Mouse (Mus musculus) neural tube, embryonic 13.5 days (tissue): Measurements from ENCODE around the gene Cnbd2. TPM values are rescaled to one million over a fixed set of nuclear protein-coding genes. Genes with fewer than 3 reads are reported as not detected.
A peak's percentile ranks its signal among the peaks of the same experiment; 100 is the strongest.

Experiments used
- ATAC-seq: fragments of 200-750 bp; cut with Nextera tagmentation; 2 replicates; pipeline ENCODE4 v1.8.0; 2017; ENCODE audit warnings: low read depth, mild to moderate bottlenecking, moderate TSS enrichment, moderate library complexity
- H3K27ac ChIP-seq: fragments of 300-500 bp; sonication (generic); replicated peaks from 2 replicates; pipeline ENCODE4 v1.5.1; 2015; ENCODE audit warnings: moderate library complexity, mild to moderate bottlenecking, inconsistent platforms
- H3K27me3 ChIP-seq: fragments of 300-500 bp; sonication (generic); 2 replicates; pipeline ENCODE4 v1.6.1; 2015; ENCODE audit warnings: mild to moderate bottlenecking, inconsistent platforms
- H3K36me3 ChIP-seq: fragments of 300-500 bp; sonication (generic); 2 replicates; pipeline ENCODE4 v1.6.1; 2015; ENCODE audit warnings: mild to moderate bottlenecking, inconsistent platforms
- H3K4me1 ChIP-seq: fragments of 300-500 bp; sonication (generic); replicated peaks from 2 replicates; pipeline ENCODE4 v1.6.1; 2015; ENCODE audit warnings: inconsistent platforms
- H3K4me2 ChIP-seq: fragments of 300-500 bp; sonication (generic); 2 replicates; pipeline ENCODE4 v1.6.1; 2015; ENCODE audit warnings: inconsistent platforms, mild to moderate bottlenecking, moderate library complexity
- H3K4me3 ChIP-seq: fragments of 300-500 bp; sonication (generic); 2 replicates; pipeline ENCODE4 v1.5.1; 2015; ENCODE audit warnings: mild to moderate bottlenecking, inconsistent platforms
- H3K9ac ChIP-seq: fragments of 300-500 bp; sonication (generic); 2 replicates; pipeline ENCODE4 v1.6.1; 2015; ENCODE audit warnings: moderate library complexity, mild to moderate bottlenecking, inconsistent platforms
- H3K9me3 ChIP-seq: fragments of 300-500 bp; sonication (generic); 2 replicates; pipeline ENCODE4 v1.6.1; 2016; ENCODE audit warnings: inconsistent platforms
- WGBS: fragments of 180-500 bp; shearing (Covaris S2); methylation state at CpG from one replicate; pipeline ENCODE4 v1.1.7; 2015; 5-methylcytosine and 5-hydroxymethylcytosine counted together
- polyA plus RNA-seq: library from polyadenylated mRNA; unstranded; fragments of >200 nt; fragmentation: Nextera tagmentation; extraction: Ambion mirVana; gene quantifications from 2 replicates; pipeline ENCODE4 v1.2.1, GENCODE M21; 2015

Gene Cnbd2
- polyA plus RNA-seq, 1 experiment from 2014 or later = 7.6 TPM

DNA sequence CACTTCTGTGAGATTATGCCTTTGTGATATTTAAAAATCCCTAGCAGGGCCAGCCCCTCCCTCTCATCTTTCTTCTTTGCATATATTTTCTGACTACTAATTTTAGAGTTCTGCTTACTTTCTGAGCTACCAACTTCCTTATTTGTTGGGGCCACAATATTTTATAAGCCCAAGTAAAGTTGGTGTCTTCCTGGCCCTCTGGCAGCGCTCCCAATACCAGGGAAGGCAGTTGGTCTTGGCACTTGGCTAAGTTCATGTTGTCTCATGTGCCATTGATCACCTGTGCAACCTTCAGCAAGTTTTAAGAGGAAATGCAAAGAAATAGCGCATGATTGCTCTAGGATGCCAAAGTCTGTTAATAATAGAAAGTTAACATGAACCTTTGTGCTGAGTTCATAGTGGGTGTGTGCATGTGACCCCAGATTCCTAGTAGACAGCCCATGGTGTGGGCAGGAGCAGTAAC lies 16.5 kb upstream of the Cnbd2 start:
- WGBS = 97% methylated on average over 2 of the region's 2 CpGs
- Histone ChIP-seq H3K4me1 (peaks cover 5% of the 10 kb centered on the region), H3K4me2 (no peak overlapping the region), H3K9ac (no peak overlapping the region), H3K27me3 (no peaks in the 10 kb centered on the region), H3K36me3 (peaks cover 74% of the 10 kb centered on the region), H3K27ac (no peak overlapping the region), H3K4me3 (no peak overlapping the region), H3K9me3 (no peaks in the 10 kb centered on the region)
- ATAC-seq = no peak

DNA sequence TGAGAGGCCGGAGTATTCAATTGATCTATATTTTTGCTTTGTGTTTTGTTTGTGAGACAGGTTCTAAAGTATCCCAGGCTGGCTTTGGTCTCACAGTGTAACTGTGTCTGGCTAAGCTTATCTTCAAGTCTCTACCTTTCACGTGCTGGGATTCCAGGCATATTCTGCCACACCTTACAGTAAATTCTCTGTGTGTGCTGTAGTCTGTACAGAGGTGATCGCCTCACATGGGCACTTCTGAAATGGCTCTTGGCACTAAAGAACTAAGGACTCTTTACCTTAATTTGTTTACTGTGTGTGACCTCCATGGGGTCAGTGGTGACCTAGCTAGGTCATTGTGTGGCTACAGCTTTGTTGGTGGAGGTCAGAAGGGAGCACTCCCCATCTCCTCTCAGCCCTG lies 15.9 kb upstream of the Cnbd2 start:
- H3K4me3 ChIP-seq = no peak overlapping the region
- H3K27ac ChIP-seq = no peak overlapping the region
- 95% methylated on average over 3 of the region's 3 CpGs for WGBS
- H3K9ac ChIP-seq = no peak overlapping the region
- ATAC-seq = no peak
- H3K4me2 ChIP-seq = no peak overlapping the region
- H3K27me3 ChIP-seq = no peaks in the 10 kb centered on the region
- H3K36me3 ChIP-seq = peaks cover 74% of the 10 kb centered on the region
- no peaks in the 10 kb centered on the region for H3K9me3 ChIP-seq
- H3K4me1 ChIP-seq = peaks cover 5% of the 10 kb centered on the region

DNA sequence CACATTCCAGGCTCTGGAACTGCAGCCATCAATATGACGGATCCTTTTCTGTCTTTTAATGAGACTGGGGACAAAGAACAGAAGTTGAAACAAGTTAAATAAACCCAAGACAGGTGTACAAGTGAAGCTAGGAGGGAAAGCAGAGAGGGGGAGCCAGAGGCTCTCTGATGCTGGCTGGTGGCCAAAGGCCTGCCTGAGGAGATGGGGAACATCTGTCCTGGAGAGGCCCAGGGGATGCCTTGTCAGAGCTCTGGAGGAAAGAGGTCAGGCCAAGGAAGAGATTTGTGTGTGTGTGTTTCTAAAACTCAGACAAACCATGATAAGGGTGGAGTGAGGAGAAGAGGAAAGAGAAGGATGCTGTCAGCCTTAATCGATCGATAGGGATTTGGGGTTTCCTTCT lies 14.4 kb upstream of the Cnbd2 start:
- no peak overlapping the region for H3K4me2 ChIP-seq
- H3K4me1 ChIP-seq = peaks cover 5% of the 10 kb centered on the region
- H3K27me3 ChIP-seq = no peaks in the 10 kb centered on the region
- H3K9me3 ChIP-seq = no peaks in the 10 kb centered on the region
- ATAC-seq = no peak
- no peak overlapping the region for H3K9ac ChIP-seq
- 83% methylated on average over 3 of the region's 3 CpGs for WGBS
- H3K4me3 ChIP-seq = no peak overlapping the region
- H3K36me3 ChIP-seq = peaks cover 81% of the 10 kb centered on the region
- no peak overlapping the region for H3K27ac ChIP-seq

DNA sequence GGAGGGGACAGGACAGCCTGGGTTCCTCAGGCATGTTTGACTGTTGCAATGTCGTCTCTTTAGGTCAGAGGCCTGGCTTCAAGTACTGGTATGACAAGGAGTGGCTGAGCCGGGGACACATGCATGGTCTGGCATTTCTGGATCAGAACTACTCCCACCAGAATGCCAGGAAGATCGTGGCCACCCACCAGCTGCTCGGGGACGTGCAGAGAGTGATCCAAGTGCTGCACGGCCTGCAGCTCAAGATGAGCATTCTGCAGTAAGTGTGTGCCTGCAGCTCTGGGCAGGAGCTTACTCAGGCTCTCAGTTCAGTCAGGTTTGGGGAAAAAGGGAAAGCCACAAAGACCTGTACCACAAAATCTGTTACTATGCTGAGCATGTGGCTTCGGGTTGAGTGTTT lies 13.6 kb upstream of the Cnbd2 start:
- H3K27me3 ChIP-seq = no peaks in the 10 kb centered on the region
- no peak overlapping the region for H3K27ac ChIP-seq
- ATAC-seq = no peak
- no peak overlapping the region for H3K9ac ChIP-seq
- H3K9me3 ChIP-seq = no peaks in the 10 kb centered on the region
- H3K36me3 ChIP-seq = peaks cover 80% of the 10 kb centered on the region
- 91% methylated on average over 7 of the region's 7 CpGs for WGBS
- H3K4me1 ChIP-seq = peaks cover 5% of the 10 kb centered on the region
- H3K4me2 ChIP-seq = no peak overlapping the region
- no peak overlapping the region for H3K4me3 ChIP-seq

DNA sequence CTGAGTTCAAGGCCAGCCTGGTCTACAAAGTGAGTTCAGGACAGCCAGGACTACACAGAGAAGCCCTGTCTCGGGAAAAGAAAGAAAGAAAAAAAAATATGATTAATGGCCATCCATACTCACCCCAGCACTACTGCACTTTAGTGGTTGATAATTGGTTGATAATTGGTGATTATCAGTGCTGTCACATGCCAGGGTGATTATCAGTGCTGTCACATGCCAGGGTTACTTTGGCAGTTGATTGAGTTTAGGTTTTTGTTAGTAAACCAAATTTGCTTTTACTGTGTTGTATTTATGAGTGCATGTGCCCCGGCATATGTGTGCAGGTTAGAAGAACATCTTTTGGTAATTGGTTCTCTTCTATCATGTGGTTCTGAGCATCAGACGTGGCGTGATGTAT lies 10.0 kb upstream of the Cnbd2 start:
- no peak for ATAC-seq
- no peak overlapping the region for H3K9ac ChIP-seq
- no peaks in the 10 kb centered on the region for H3K9me3 ChIP-seq
- H3K4me2 ChIP-seq = no peak overlapping the region
- H3K36me3 ChIP-seq = peaks cover 76% of the 10 kb centered on the region
- H3K4me1 ChIP-seq = peaks cover 5% of the 10 kb centered on the region
- 91% methylated on average over 4 of the region's 4 CpGs for WGBS
- no peaks in the 10 kb centered on the region for H3K27me3 ChIP-seq
- no peak overlapping the region for H3K4me3 ChIP-seq
- no peak overlapping the region for H3K27ac ChIP-seq

DNA sequence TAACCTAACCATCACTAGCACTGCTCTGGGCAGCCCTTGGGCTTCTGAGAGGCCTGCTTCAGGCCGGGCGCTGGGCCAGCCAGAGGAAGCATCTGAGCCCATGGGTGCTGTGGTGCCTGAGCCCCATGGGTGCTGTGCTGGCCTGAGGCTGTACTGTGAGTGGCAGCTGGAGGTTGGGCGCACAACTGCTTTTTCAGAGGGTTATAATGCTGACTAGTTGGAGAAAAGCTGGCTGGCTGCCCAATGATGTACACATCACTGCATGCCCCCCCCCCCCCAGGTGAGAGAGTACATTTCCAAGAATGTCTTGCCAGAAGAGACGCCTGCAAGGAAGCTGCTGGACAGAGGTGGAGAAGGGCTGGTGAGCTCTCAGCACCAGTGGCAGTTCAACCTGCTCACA lies 7.7 kb upstream of the Cnbd2 start:
- ATAC-seq = no peak
- H3K4me2 ChIP-seq = no peak overlapping the region
- no peak overlapping the region for H3K27ac ChIP-seq
- H3K4me3 ChIP-seq = no peak overlapping the region
- no peak overlapping the region for H3K9ac ChIP-seq
- no peaks in the 10 kb centered on the region for H3K27me3 ChIP-seq
- H3K9me3 ChIP-seq = no peaks in the 10 kb centered on the region
- WGBS = 90% methylated on average over 4 of the region's 4 CpGs
- H3K4me1 ChIP-seq = no peaks in the 10 kb centered on the region
- peaks cover 70% of the 10 kb centered on the region for H3K36me3 ChIP-seq

DNA sequence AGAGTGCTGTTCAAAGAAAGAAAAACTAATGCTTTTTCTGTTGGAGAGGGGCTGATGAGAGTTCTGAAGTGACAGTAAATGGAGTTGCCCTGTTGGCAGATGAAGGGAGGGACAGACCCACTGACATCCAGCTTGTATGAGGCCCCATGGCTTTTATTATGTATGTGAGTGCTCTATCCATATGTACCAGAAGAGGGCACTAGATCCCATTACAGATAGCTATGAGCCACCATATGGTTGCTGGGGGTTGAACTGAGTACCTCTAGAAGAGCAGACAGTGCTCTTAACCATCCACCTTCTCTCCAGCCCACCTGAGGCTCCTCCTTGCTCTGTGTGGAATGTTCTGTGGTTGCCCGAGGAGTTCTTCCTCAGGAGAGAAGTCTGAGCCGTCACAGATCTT lies 6.3 kb upstream of the Cnbd2 start:
- H3K4me3 ChIP-seq = no peak overlapping the region
- no peaks in the 10 kb centered on the region for H3K9me3 ChIP-seq
- no peak overlapping the region for H3K27ac ChIP-seq
- WGBS = 93% methylated on average over 2 of the region's 2 CpGs
- ATAC-seq = no peak
- peaks cover under 1% of the 10 kb centered on the region for H3K4me1 ChIP-seq
- H3K27me3 ChIP-seq = no peaks in the 10 kb centered on the region
- no peak overlapping the region for H3K9ac ChIP-seq
- peaks cover 69% of the 10 kb centered on the region for H3K36me3 ChIP-seq
- no peak overlapping the region for H3K4me2 ChIP-seq

DNA sequence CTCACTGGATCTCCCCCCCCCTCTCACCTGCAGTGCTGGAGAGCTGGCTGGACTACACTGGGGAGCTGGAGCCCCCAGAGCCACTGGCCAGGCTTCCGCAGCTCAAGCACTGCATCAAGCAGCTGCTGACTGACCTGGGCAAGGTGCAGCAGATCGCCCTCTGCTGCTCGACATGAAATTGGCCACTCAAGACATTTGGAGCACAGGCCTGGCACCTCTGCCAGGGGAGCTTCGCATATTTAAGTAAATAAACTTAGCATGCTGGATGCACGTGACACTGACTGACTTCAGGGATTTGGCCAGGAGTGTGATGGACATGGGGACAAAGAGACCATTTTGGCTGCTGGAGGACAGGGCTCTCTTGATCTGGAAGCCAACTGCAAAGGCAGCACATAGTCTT lies 4.8 kb upstream of the Cnbd2 start:
- no peak overlapping the region for H3K4me3 ChIP-seq

DNA sequence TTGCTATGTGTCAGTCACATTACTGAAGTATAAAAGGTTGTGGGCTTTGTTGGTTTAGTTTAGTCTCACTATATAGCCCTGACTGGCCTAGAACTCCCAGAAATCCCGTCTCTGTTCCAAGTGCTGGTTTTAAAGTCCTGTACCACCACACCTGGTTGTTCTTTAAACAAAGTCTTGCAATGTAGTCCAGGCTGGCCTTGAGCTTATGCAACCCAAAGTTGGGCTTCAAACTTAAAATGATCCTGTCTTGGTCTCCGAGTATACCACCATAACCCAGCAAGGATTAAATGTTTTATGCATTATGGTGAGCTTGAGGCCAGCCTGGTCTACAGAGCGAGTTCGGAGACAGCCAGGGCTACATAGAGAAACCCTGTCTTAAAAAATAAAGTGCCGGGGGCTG lies 2.2 kb upstream of the Cnbd2 start:
- WGBS = 95% methylated on average over 5 of the region's 5 CpGs
- Histone ChIP-seq H3K9ac (no peak overlapping the region), H3K36me3 (peaks cover 35% of the 10 kb centered on the region), H3K4me3 (no peak overlapping the region), H3K27me3 (no peaks in the 10 kb centered on the region), H3K27ac (no peak overlapping the region), H3K9me3 (no peaks in the 10 kb centered on the region), H3K4me2 (no peak overlapping the region), H3K4me1 (peaks cover 18% of the 10 kb centered on the region)
- no peak for ATAC-seq

More for the DNA sequence above, 4.8 kb upstream of the Cnbd2 start:
- Histone ChIP-seq H3K27ac (no peak overlapping the region), H3K36me3 (peaks cover 56% of the 10 kb centered on the region), H3K9me3 (no peaks in the 10 kb centered on the region), H3K4me2 (no peak overlapping the region), H3K9ac (no peak overlapping the region), H3K4me1 (peaks cover 9% of the 10 kb centered on the region), H3K27me3 (no peaks in the 10 kb centered on the region)
- no peak for ATAC-seq
- WGBS = 77% methylated on average over 5 of the region's 5 CpGs

DNA sequence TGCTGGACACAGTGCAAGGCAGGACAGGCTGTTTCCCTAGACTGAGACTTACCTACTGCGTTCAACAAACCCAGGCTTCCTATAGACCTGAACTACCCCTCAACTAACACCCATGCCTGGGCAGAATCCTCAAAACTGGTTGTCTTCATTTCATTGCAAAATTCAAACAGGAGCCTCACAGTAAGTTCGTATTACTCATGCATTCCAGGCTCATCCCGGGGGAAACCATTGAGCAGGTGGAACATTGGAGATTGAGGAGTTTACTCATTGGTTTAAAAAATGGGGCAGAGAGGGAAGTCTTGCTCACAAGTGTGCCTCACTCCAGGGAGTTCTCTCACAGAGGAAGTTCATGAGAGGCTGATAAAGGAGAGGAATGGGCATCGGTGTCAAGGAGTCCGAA lies 1.6 kb upstream of the Cnbd2 start:
- H3K4me1 ChIP-seq = peaks cover 18% of the 10 kb centered on the region
- H3K9ac ChIP-seq = no peak overlapping the region
- H3K27me3 ChIP-seq = no peaks in the 10 kb centered on the region
- no peaks in the 10 kb centered on the region for H3K9me3 ChIP-seq
- 93% methylated on average over 5 of the region's 5 CpGs for WGBS
- H3K4me2 ChIP-seq = no peak overlapping the region
- no peak overlapping the region for H3K27ac ChIP-seq
- ATAC-seq = no peak
- no peak overlapping the region for H3K4me3 ChIP-seq
- H3K36me3 ChIP-seq = peaks cover 29% of the 10 kb centered on the region

DNA sequence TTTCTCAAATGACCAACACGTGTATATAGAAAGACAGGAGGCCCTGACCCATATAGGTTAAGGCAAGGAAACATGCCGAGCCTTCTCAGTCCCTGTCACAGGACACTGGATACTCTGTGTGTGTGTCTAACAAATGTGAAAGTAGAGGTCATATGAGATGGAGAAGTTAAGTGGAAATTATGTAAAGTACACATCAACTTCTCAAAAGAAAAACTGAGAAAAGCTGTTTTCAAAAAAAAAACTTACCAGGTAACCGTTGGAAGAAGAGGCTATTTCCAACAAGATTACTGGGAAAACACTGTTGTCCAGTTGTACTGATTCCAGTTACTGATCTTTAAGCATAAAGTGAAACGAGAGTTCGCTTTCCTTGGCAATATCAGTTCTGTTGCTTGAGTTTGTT lies 1.2 kb upstream of the Cnbd2 start:
- Histone ChIP-seq H3K4me2 (peak overlapping the region; percentile 83), H3K4me3 (peak overlapping the region; percentile 83; the same call in 1 of the 2 replicates), H3K27me3 (no peaks in the 10 kb centered on the region), H3K9me3 (no peaks in the 10 kb centered on the region), H3K36me3 (peaks cover 26% of the 10 kb centered on the region), H3K4me1 (peaks cover 18% of the 10 kb centered on the region), H3K27ac (peak overlapping the region; percentile 98; the same call in 1 of the 2 replicates), H3K9ac (peak overlapping the region; percentile 96; the same call in 1 of the 2 replicates)
- no peak for ATAC-seq
- 95% methylated on average over 5 of the region's 5 CpGs for WGBS

DNA sequence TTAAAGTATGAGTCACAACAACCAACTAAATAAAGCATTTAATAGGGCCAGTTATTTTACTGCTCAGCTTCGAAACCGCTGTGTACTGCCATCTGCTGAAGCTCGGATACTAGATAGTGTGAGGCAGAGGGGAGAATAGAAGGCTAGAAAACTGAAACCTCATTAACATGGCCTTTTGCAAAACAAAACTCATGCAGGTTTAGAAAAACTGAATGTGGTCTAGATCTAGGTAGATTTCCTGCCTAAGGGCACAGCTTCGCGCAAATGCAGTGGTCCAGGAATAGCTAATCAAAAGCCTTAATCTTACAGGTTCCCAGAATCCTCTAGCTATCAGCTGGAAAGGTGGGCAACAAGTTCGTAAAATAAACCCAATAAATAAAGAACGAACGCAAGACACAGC lies 658 bp upstream of the Cnbd2 start:
- Histone ChIP-seq H3K27ac (peak overlapping the region; percentile 98), H3K27me3 (no peaks in the 10 kb centered on the region), H3K9me3 (no peaks in the 10 kb centered on the region), H3K36me3 (peaks cover 26% of the 10 kb centered on the region), H3K4me1 (peaks cover 18% of the 10 kb centered on the region), H3K9ac (peak overlapping the region; percentile 96), H3K4me2 (peak overlapping the region; percentile 83), H3K4me3 (peak overlapping the region; percentile 83)
- no peak for ATAC-seq
- WGBS = 25% methylated on average over 8 of the region's 8 CpGs

DNA sequence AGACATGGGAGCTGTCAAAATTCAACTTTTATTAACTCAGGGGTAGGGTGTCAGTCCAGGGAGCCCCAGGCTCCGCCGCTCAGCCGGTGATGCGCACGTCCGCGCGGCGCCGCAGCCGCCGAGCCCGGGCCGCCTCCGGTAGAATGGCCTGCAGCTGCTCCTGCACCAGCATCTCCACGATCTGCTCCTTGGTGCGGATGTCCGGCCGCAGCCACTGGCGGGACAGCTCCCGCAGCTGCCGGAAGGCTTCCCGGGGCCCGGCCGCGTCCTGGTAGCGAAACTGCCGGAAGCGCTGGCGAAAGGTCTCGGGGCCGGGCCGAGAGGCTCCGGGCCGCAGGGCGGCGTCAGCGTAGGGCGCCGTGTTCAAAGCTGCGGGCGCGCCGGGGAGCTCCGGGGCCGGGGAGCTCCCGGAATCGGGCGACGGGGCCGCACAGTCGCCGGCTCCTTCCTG lies 233 bp upstream of the Cnbd2 start:
- Histone ChIP-seq H3K4me2 (peak overlapping the region; percentile 83), H3K9me3 (no peaks in the 10 kb centered on the region), H3K4me1 (peaks cover 18% of the 10 kb centered on the region), H3K36me3 (peaks cover 26% of the 10 kb centered on the region), H3K9ac (peak overlapping the region; percentile 96), H3K4me3 (peak overlapping the region; percentile 83), H3K27me3 (no peaks in the 10 kb centered on the region), H3K27ac (peak overlapping the region; percentile 98)
- ATAC-seq = peak; percentile 76
- WGBS = under 1% methylated on average over 53 of the region's 53 CpGs
